Comparison of ENCODE assay signal across 25 mouse cellular contexts in the genomic region with DNA sequence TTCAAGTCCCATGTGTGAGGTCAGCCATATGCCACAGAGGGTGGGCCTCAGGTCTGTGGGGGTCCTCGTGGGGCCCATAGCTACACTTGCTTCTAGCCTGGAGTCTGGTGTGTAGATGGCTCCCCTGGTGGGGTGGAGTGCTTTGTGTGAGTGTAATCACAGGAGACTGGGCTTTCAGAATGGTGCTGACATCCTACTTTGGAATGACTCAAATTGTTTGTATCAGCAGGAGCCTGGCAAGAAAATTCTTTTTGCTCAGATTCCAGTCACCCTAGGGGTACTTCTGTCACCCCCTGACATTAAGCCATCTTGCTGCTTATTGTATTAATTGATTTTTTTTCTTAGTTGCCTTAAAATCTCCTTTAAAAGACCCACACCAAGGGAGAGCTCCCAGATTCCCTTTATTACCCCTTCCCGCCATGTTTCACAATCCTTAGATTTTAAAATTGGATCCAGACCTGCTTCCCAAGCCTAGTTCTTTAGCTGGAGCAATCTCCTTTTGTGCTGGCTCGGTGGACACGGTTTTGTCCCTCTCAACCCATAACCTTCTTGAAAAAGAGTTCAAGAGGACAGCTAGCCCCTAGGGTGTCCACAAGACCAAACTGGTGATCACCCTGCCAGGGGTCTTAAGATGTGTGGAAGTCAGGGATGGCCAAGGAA.
DNase-seq lines count a peak whose midpoint lies in the region; ATAC-seq and TF ChIP-seq lines count a peak whose summit lies in the region.
"Had no signal": no experiment of that assay in that cellular context is flagged by ENCODE, and none has a peak within 500 bp of the region (broad histone marks: within the 10 kb centered on the region; RNA-seq: fewer than 3 reads in every experiment).

No protein-coding gene starts in this region.

- WGBS in embryonic facial prominence, embryonic 11.5 days, result 56% methylated on average over 4 of the region's 4 CpGs
- WGBS in limb, embryonic 15.5 days, result 45% methylated on average over 4 of the region's 4 CpGs
- 83% methylated on average over 4 of the region's 4 CpGs for WGBS in kidney, adult 2 months
- 68% methylated on average over 4 of the region's 4 CpGs for WGBS in midbrain, embryonic 10.5 days

- TF ChIP-seq CTCF in embryonic fibroblast, embryonic 13.5 days (IDR thresholded peaks at IDR 0.05; ENCODE audit: borderline replicate concordance, insufficient read depth, low read length), result no peak
- no peak for TF ChIP-seq CTCF in kidney, adult 2 months (conservative IDR thresholded peaks at IDR 0.05; ENCODE audit: insufficient read depth, insufficient read length, low read depth, low read length)

- no peaks in the 10 kb centered on the region for H3K4me1 ChIP-seq in embryonic facial prominence, embryonic 11.5 days (ENCODE audit: control insufficient read depth, insufficient read depth, low read length)
- H3K4me1 ChIP-seq in embryonic fibroblast, embryonic 13.5 days (ENCODE audit: control insufficient read depth, insufficient read depth, low read length), result peaks cover 12% of the 10 kb centered on the region
- peaks cover 22% of the 10 kb centered on the region; the same call in 1 of the 2 replicates for H3K4me1 ChIP-seq in limb, embryonic 15.5 days
- H3K4me1 ChIP-seq in kidney, adult 2 months (ENCODE audit: control insufficient read depth, insufficient read depth, low read length), result no peaks in the 10 kb centered on the region
- H3K4me1 ChIP-seq in midbrain, embryonic 10.5 days, result no peaks in the 10 kb centered on the region
- H3K4me1 ChIP-seq: forebrain, embryonic 10.5 days; hindbrain, embryonic 13.5 days had no signal

- H3K36me3 ChIP-seq in embryonic facial prominence, embryonic 11.5 days (replicated peaks; ENCODE audit: control insufficient read depth, insufficient read depth, low read depth, low read length), result no peaks in the 10 kb centered on the region
- no peaks in the 10 kb centered on the region for H3K36me3 ChIP-seq in limb, embryonic 15.5 days
- H3K36me3 ChIP-seq in kidney, adult 2 months (ENCODE audit: control insufficient read depth, insufficient read depth, low read length), result no peaks in the 10 kb centered on the region
- no peaks in the 10 kb centered on the region for H3K36me3 ChIP-seq in midbrain, embryonic 10.5 days
- H3K36me3 ChIP-seq: forebrain, embryonic 10.5 days; G1E; hindbrain, embryonic 13.5 days had no signal

- H3K9me3 ChIP-seq in embryonic facial prominence, embryonic 11.5 days (replicated peaks; ENCODE audit: control insufficient read depth, low read length), result no peaks in the 10 kb centered on the region
- no peaks in the 10 kb centered on the region for H3K9me3 ChIP-seq in limb, embryonic 15.5 days
- H3K9me3 ChIP-seq in midbrain, embryonic 10.5 days (replicated peaks), result no peaks in the 10 kb centered on the region
- H3K9me3 ChIP-seq: forebrain, embryonic 10.5 days; G1E; hindbrain, embryonic 13.5 days had no signal

- peak; percentile 87 for DNase-seq in NIH3T3 (ENCODE audit: low read depth)
- DNase-seq in embryonic facial prominence, embryonic 11.5 days (ENCODE audit: low spot score), result peak; percentile 29
- no peak for DNase-seq in kidney, adult 2 months
- no peak for DNase-seq in midbrain, embryonic 10.5 days (ENCODE audit: low spot score)
- no peak for DNase-seq in cerebellum, adult 18-20 months
- DNase-seq: adrenal gland, postnatal 14 days; B cell, adult 2 months; cerebellum, adult 2 months; cerebellum, postnatal 10 days; gastrocnemius, adult 2 months; gastrocnemius, postnatal 25 days; heart, adult 11 months; heart, postnatal 10 days; kidney, adult 8-10 months had no signal

- no peak overlapping the region for H3K27ac ChIP-seq in embryonic facial prominence, embryonic 11.5 days (replicated peaks; ENCODE audit: low read depth, low read length)
- peak overlapping the region; percentile 91 for H3K27ac ChIP-seq in embryonic fibroblast, embryonic 13.5 days (ENCODE audit: insufficient read depth, low read length)
- peak overlapping the region; percentile 67 for H3K27ac ChIP-seq in limb, embryonic 15.5 days
- no peak overlapping the region for H3K27ac ChIP-seq in kidney, adult 2 months (ENCODE audit: insufficient read depth, low read depth, low read length)
- H3K27ac ChIP-seq in midbrain, embryonic 10.5 days (replicated peaks), result no peak overlapping the region
- H3K27ac ChIP-seq: forebrain, embryonic 10.5 days; gastrocnemius, adult 2 months; hindbrain, embryonic 13.5 days had no signal

- H3K4me3 ChIP-seq in embryonic facial prominence, embryonic 11.5 days (ENCODE audit: low read depth, low read length), result no peak overlapping the region
- H3K4me3 ChIP-seq in embryonic fibroblast, embryonic 13.5 days (ENCODE audit: insufficient read depth, low read length), result no peak overlapping the region
- H3K4me3 ChIP-seq in limb, embryonic 15.5 days, result no peak overlapping the region
- no peak overlapping the region for H3K4me3 ChIP-seq in kidney, adult 2 months (ENCODE audit: insufficient read depth, low read depth, low read length)
- no peak overlapping the region for H3K4me3 ChIP-seq in midbrain, embryonic 10.5 days
- H3K4me3 ChIP-seq: erythroblast, embryonic 14.5 days; forebrain, embryonic 10.5 days; gastrocnemius, adult 2 months; hindbrain, embryonic 13.5 days had no signal

- H3K9ac ChIP-seq in embryonic facial prominence, embryonic 11.5 days (replicated peaks; ENCODE audit: low read length), result no peak overlapping the region
- H3K9ac ChIP-seq in limb, embryonic 15.5 days, result no peak overlapping the region
- H3K9ac ChIP-seq: hindbrain, embryonic 13.5 days had no signal

- no peaks in the 10 kb centered on the region for H3K27me3 ChIP-seq in embryonic facial prominence, embryonic 11.5 days (ENCODE audit: control insufficient read depth, insufficient read depth, low read length)
- H3K27me3 ChIP-seq in limb, embryonic 15.5 days, result no peaks in the 10 kb centered on the region
- no peaks in the 10 kb centered on the region for H3K27me3 ChIP-seq in kidney, adult 2 months (replicated peaks; ENCODE audit: control insufficient read depth, insufficient read depth, low read length)
- no peaks in the 10 kb centered on the region for H3K27me3 ChIP-seq in midbrain, embryonic 10.5 days (ENCODE audit: low read depth, poor library complexity, severe bottlenecking)
- H3K27me3 ChIP-seq: hindbrain, embryonic 13.5 days; Patski had no signal

- TF ChIP-seq POLR2A in embryonic fibroblast, embryonic 13.5 days (IDR thresholded peaks at IDR 0.05; ENCODE audit: low read depth, low read length), result no peak
- TF ChIP-seq POLR2A in kidney, adult 2 months (IDR thresholded peaks at IDR 0.05; ENCODE audit: low read depth, low read length), result no peak

- no peak overlapping the region for H3K4me2 ChIP-seq in embryonic facial prominence, embryonic 11.5 days (ENCODE audit: low read depth, low read length)
- no peak overlapping the region for H3K4me2 ChIP-seq in limb, embryonic 15.5 days
- H3K4me2 ChIP-seq: hindbrain, embryonic 13.5 days had no signal

- no peak for ATAC-seq in embryonic facial prominence, embryonic 11.5 days (replicated peaks; ENCODE audit: insufficient number of reproducible peaks, low FRiP score, low TSS enrichment, low read depth)
- no peak for ATAC-seq in limb, embryonic 15.5 days (ENCODE audit: insufficient number of reproducible peaks, low FRiP score, low TSS enrichment, low read depth)
- ATAC-seq: activated CD4-positive, CD25-positive, alpha-beta regulatory T cell, adult 4 months; CD4-positive, CD25-positive, alpha-beta regulatory T cell, adult 4 months; forebrain, embryonic 14.5 days; intestine, embryonic 16.5 days; Patski had no signal

Comparison
In these comparisons a context has a peak if more than half of its experiments do, and no peak if none do; other contexts are left out.
1. DNase-seq: peak in NIH3T3 (single experiment) and embryonic facial prominence, embryonic 11.5 days (single experiment); none in kidney, adult 2 months (single experiment), midbrain, embryonic 10.5 days (single experiment) and cerebellum, adult 18-20 months (0 of 2).
2. H3K27ac ChIP-seq: peak in embryonic fibroblast, embryonic 13.5 days (single experiment) and limb, embryonic 15.5 days (single experiment); none in embryonic facial prominence, embryonic 11.5 days (single experiment), kidney, adult 2 months (single experiment) and midbrain, embryonic 10.5 days (single experiment).